Mouse (Mus musculus): ENCODE data around the gene Zfand6.

Gene Zfand6

DNA sequence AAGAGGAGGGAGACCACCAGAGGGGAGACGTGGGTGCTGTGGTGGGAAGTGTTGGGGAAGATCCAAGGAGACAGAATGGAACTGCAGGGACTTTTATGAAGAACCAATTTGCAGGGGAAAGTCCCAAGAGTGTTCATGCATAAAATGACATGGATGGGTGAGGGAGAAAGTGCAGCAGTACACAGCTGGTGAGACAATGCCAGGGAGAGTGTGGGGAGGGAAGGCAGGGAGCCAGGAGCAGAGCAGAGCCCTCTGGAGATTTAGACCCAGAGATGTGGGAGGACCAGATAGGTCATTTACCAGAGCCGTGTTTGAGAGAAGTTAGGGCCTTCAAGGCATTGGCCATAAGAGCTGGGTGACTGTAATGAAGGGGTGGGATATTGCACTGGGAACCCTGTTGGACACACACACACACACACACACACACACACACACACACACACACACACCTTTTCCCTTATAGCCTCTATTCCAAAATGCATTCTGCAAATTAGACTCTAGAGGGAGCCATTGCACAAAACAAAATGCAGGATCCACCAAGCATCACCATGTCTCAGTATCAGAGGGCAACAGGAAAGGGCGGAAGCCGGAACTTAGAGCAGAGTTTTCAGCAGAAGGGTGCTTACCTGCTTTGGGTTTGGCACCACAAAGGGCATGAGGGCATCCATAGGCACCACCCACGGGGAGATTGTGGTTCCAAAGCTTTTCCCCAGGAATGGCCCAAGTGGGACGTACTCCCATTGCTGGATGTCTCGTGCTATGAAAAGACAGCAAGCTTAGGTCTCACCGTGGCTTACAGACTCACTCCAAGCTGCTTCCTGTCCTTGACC is 95.5 kb downstream of the Zfand6 start:
- peak in 1 of 2 experiments; percentile 80 for DNase-seq (ENCODE audit: inconsistent age in 2 of 2, low spot score in 1 of 2)

DNA sequence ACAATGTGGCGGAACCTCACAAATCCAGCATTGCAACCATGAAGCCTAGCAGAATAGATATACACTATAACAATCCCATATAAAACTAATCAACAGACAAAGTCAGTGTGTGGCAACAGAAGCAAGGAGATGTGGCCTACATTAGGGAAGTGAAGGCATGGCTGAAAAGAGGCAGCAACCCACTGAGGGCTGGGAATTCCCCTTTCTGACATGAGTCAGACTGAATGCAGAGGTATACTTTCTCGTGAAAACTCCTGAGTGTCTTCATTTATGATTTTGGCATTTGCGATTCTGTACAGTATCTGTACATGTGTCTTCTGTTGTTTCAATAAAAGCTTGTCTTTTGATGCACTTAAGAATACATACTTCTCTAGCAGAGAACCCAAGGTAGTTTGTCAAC is 98.4 kb downstream of the Zfand6 start:
- DNase-seq (ENCODE audit: inconsistent age in 2 of 2, low spot score in 1 of 2), result no peak

DNA sequence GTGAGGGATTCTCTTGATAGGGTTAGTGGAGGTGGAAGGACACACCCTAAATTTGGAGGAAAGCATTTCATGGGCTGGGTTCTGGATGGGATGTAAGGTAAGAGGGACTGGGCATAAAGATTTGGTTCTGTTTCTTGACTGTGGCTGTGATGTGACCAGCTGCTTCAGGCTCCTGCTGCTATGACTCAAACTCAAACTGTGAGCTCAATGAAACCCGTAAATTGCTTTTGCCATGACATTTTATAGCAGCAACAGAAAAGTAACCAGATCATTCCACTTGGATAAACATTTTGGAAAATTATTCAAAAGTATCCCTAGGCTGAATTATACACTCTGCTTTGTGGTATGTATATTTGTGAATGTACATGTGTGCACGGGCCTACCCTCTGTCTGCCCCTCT is 99.1 kb downstream of the Zfand6 start:
- DNase-seq (ENCODE audit: inconsistent age in 2 of 2, low spot score in 1 of 2), result no peak

DNA sequence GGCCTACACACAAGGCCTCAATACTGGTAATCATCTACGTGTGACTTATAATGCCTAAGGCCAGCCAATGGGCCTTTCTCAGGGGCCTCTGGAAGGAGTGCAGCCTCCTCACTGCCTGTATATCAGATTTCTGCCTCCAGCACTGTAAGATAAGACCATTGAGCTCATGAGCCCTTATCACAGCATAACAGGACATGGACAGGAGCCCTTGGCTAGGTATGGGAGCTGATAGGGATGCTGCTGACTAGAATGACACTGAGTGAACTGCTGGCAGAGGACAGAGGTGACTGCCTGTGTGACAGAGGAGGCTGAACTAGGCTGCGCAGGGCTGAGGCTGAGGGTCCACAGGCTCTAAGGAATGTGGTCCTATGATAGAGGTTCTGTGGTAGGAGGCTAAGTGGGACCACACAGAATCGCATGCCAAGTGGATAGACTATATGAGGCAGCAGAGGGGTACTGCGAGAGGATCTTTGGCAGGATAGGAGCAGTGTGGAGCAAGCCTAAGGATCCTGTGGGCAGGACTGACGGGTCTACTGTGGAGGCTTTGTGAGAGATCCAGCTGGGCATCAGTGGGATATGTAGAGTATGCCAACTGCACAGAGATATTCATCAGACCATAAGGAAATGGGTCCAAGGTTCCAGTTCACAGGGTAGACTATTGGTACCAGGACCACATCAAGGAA is 102.5 kb downstream of the Zfand6 start:
- DNase-seq (ENCODE audit: inconsistent age in 2 of 2, low spot score in 1 of 2), result no peak

DNA sequence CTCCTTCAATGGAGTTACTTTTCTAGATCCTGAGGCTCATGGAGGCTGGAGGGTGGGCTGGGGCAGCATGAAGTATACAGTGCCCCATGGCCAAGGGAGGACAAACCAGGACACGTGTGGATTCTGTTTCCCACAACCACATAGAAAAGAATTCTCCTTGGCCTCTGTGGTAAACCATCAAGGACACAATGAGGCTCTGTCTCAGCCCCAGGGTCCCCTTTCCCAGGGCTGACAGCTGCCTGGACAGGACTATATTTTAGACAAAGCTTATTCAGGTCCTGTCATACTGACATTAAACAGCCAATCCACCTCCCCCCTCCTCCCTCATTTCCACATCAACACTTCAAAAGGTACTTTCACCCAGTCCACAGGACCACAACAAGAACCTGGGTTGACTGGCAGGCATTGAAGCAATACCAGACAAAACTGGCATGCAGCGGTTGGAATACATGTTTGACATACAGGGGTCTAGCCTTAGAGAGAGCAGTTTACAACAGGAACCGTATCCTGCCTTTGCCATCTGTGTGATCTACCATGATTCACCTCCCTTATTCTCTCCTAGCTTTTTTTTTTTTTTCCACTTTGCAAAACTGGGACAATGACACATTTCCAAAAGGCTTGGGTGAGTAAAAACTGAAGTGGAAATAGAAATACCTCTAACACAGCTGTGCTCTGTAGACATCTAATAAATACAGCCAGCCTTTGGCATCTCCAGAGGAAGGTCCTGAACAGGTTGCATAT is 103.2 kb downstream of the Zfand6 start:
- peak in 1 of 2 experiments; percentile 49 for DNase-seq (ENCODE audit: inconsistent age in 2 of 2, low spot score in 1 of 2)

DNA sequence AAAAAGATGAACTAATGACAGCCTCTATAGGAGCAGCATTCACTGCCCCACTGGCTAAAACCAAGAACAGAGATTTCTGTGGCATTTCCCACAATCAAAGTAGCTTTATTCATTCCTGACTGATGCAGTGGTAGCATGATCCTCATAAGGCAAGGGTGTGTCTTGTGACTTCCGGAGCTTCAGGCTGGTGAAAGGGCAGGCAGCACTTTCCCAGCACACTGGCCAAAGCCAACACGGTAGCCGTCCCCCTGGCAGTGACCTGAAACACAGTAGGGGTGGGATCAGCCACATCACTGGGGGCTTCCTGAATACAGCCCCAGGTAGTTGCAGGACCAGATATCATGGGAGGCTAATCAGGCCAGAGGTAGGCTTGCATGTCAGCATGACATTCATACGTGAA is 104.7 kb downstream of the Zfand6 start:
- no peak for DNase-seq (ENCODE audit: inconsistent age in 2 of 2, low spot score in 1 of 2)

DNA sequence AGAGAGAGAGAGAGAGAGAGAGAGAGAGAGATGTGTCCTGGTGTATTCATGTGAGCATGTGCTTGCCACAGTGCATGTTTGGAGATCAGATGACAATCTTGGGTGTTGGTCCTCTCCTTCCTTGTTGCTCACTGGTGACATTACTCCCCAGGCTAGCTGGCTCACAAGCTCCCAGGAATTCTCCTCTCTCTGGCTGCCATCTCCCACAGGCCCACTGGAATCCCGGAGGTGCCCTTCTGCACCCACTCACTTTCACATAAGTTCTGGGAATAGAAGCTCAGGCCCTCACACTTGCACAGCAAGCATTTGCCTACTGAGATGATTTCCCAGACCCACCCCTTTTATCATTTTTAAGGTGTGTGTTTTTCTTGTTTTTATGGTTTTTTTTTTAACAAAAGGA is 110.0 kb downstream of the Zfand6 start:
- no peak for DNase-seq (ENCODE audit: inconsistent age in 2 of 2, low spot score in 1 of 2)

DNA sequence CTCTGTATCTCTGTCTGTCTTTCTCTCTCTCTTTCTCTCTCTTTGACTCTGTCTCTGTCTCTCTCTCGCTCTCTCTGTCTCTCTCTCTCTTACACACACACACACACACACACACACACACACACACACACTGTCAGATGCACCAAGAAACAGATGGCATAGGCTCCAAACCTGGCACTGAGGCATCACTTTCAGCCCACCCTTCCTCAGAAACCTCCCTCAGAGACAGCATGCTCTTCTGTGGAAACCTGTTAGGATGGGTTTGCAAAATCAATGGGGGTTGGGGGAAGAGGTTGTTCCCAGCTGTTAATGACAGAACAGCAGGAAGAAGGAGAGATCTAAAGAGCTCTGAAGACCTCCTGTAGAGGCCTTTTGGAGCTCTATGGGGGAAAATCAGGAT is 110.9 kb downstream of the Zfand6 start:
- no peak for DNase-seq (ENCODE audit: inconsistent age in 2 of 2, low spot score in 1 of 2)

DNA sequence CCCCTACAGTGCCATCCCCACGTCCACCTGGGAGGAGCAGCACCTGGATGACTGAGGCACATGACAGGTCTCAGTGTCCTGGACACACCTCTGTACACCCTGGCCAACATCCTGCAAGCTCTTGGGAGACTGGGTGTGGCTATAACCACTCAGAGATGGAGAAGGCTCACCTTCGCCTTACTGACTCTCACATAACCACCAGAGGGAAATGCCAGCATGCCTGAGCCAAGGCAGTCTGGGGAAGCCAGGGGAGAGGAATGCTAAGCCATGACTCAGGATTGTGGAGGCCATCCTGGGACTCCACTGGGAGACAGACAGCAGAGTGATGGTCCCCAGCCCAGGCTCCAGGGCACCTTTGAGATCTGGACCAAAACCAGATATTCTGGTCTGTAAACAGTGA is 112.7 kb downstream of the Zfand6 start:
- DNase-seq (ENCODE audit: inconsistent age in 2 of 2, low spot score in 1 of 2), result no peak

DNA sequence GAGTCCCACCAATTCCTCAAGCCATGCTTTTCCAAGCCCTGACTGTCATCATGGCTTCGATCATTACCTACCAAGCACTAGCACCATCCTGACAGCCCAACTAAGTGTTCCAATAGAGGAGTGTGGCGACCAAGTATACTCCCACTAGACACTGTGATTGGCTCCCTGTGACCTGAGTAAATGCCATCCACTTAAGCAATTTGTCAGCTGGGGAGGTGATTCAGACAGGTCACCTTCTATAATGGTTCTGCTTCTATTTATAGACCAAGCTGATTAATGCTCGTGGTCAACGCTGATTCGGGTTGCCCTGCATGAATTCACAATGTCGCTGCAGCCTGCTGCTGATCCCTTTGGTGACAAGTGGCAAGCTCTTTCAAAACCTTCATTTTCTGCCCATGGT is 123.6 kb downstream of the Zfand6 start:
- no peak for DNase-seq (ENCODE audit: inconsistent age in 2 of 2, low spot score in 1 of 2)

DNA sequence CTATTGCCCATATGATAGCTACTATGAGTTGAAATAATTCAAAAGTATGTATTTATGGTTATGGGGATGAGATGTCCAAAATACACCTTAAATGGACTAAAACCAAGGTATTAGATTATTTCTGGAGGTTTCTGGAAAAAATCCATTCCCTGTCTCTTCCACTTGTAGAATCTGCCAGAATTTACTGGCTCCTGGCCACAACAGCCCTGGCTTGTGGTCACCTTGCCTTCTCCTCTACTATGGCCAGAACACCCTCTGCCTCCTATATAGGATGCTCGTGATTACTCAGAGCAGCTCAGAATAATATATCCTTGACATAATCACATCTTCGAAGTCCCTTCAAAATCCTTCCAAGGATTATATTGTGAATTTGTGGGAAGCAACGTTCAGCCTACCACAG is 125.5 kb downstream of the Zfand6 start:
- no peak for DNase-seq (ENCODE audit: inconsistent age in 2 of 2, low spot score in 1 of 2)

All from adrenal gland, adult (tissue).